11 mouse cellular contexts compared by ENCODE assay signal in the genomic region with DNA sequence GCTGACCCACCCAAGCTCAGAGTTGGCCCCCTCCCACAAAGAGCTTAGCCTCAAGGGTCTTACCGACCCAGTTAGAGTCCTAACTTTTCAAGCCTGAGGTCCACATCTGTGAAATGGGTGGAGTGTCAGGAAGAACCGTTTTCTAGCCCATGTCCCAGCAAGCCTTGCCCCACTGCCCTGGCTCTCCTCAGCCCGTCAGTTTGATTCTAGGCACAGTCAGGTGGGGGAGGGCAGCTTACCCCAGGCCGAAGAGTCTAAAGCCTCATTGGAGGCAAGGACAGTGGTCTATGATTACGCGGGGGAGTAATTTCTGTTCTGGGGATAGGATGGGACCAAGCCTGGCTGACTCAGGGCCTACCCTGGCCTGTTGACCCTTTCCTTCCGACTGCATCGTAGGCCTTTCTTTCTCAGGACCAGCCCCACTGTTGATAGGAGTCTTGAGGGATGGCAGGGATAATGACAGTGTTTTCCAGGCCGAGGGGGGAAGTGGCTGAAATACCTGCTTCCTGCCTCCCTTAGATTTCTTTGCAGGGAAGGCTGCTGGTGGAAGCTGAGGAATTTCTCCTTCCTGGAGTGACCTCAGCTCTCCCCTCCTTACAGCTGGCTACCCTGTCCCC. TPM values are rescaled to one million over a fixed set of nuclear protein-coding genes. Genes with fewer than 3 reads are reported as not detected.
DNase-seq lines count a peak whose midpoint lies in the region; ATAC-seq and TF ChIP-seq lines count a peak whose summit lies in the region.
"Had no signal": no experiment of that assay in that cellular context is flagged by ENCODE, and none has a peak within 500 bp of the region (broad histone marks: within the 10 kb centered on the region; RNA-seq: fewer than 3 reads in every experiment).

No protein-coding gene starts in this region.

- H3K9me3 ChIP-seq in heart, embryonic 10.5 days = no peaks in the 10 kb centered on the region
- no peaks in the 10 kb centered on the region for H3K9me3 ChIP-seq in heart, postnatal 0 days (replicated peaks; ENCODE audit: control insufficient read depth, low read length)
- no peaks in the 10 kb centered on the region for H3K9me3 ChIP-seq in liver, embryonic 11.5 days (ENCODE audit: control insufficient read depth, low read length)

- peaks cover 86% of the 10 kb centered on the region for H3K4me1 ChIP-seq in heart, embryonic 10.5 days
- peaks cover 73% of the 10 kb centered on the region for H3K4me1 ChIP-seq in heart, postnatal 0 days (ENCODE audit: control insufficient read depth, insufficient read depth)
- peaks cover 44% of the 10 kb centered on the region for H3K4me1 ChIP-seq in liver, embryonic 11.5 days (replicated peaks; ENCODE audit: control insufficient read depth, insufficient read depth, low read length)

- peaks cover 4% of the 10 kb centered on the region for H3K36me3 ChIP-seq in heart, embryonic 10.5 days
- H3K36me3 ChIP-seq in heart, postnatal 0 days (replicated peaks; ENCODE audit: control insufficient read depth, insufficient read depth, low read length) = no peaks in the 10 kb centered on the region
- no peaks in the 10 kb centered on the region for H3K36me3 ChIP-seq in liver, embryonic 11.5 days (ENCODE audit: control insufficient read depth, insufficient read depth, low read length)

- no peak for TF ChIP-seq CTCF in heart, postnatal 0 days (IDR thresholded peaks at IDR 0.05; ENCODE audit: low read depth)

- TF ChIP-seq EP300 in heart, postnatal 0 days (IDR thresholded peaks at IDR 0.05; ENCODE audit: low read depth) = peak; percentile 41; the same call in 1 of the 2 replicates

- no peak for DNase-seq in heart, embryonic 10.5 days (ENCODE audit: low spot score)
- no peak for DNase-seq in heart, adult 8-10 months (ENCODE audit: low spot score)
- peak; percentile 54 for DNase-seq in R1 (ENCODE audit: low read depth, low spot score)
- peak; percentile 51 for DNase-seq in heart, postnatal 0 days (ENCODE audit: low spot score)
- no peak for DNase-seq in liver, embryonic 11.5 days (ENCODE audit: low spot score)
- DNase-seq in spleen, postnatal 10 days (ENCODE audit: low spot score in 2 of 2) = no peak
- DNase-seq in urinary bladder, adult 18-20 months (ENCODE audit: low spot score in 2 of 2) = no peak
- DNase-seq in layer of hippocampus, adult 18-20 months (ENCODE audit: low spot score in 2 of 2) = no peak

- peak overlapping the region; percentile 88 for H3K4me2 ChIP-seq in heart, postnatal 0 days (ENCODE audit: low read depth, low read length)
- H3K4me2 ChIP-seq in liver, embryonic 11.5 days = peak overlapping the region; percentile 91

- peak overlapping the region; percentile 93 for H3K4me3 ChIP-seq in heart, embryonic 10.5 days
- H3K4me3 ChIP-seq in heart, postnatal 0 days (ENCODE audit: low read depth, low read length) = peak overlapping the region; percentile 79
- H3K4me3 ChIP-seq in liver, embryonic 11.5 days (ENCODE audit: low read depth, low read length) = peak overlapping the region; percentile 71

- no peak for ATAC-seq in heart, postnatal 0 days (ENCODE audit: insufficient read depth, low read depth)
- no peak for ATAC-seq in liver, embryonic 11.5 days (replicated peaks; ENCODE audit: low FRiP score)

- H3K27me3 ChIP-seq in heart, embryonic 10.5 days (ENCODE audit: insufficient read depth, poor library complexity, severe bottlenecking) = no peaks in the 10 kb centered on the region
- no peaks in the 10 kb centered on the region for H3K27me3 ChIP-seq in heart, postnatal 0 days (ENCODE audit: control insufficient read depth, insufficient read depth, low read length)
- H3K27me3 ChIP-seq in liver, embryonic 11.5 days (replicated peaks; ENCODE audit: control insufficient read depth, insufficient read depth, low read length) = 0 out of 2 replicates have a peak, but pooled peaks cover 2% of the 10 kb centered on the region

- peak overlapping the region; percentile 89 for H3K9ac ChIP-seq in heart, postnatal 0 days (replicated peaks; ENCODE audit: low read depth, low read length)
- no peak overlapping the region for H3K9ac ChIP-seq in liver, embryonic 11.5 days (ENCODE audit: low read depth, low read length)
- H3K9ac ChIP-seq: liver, embryonic 14.5 days had no signal

- peak overlapping the region; percentile 96 for H3K27ac ChIP-seq in heart, embryonic 10.5 days
- H3K27ac ChIP-seq in heart, postnatal 0 days (ENCODE audit: low read depth) = peak overlapping the region; percentile 91
- peak overlapping the region; percentile 56; the same call in 1 of the 2 replicates for H3K27ac ChIP-seq in liver, embryonic 11.5 days (ENCODE audit: low read depth, low read length)
- H3K27ac ChIP-seq: liver, embryonic 14.5 days had no signal

- 31% methylated on average over 9 of the region's 9 CpGs for WGBS in heart, embryonic 10.5 days
- 28% methylated on average over 9 of the region's 9 CpGs for WGBS in heart, postnatal 0 days
- WGBS in liver, embryonic 11.5 days = 50% methylated on average over 9 of the region's 9 CpGs

RNA-seq across cellular contexts. Expression of a gene that starts 2.2 kb away (rescaled TPM):
- 52.0 and 58.9 TPM in 2 replicates for polyA plus RNA-seq in heart, embryonic 10.5 days (2016; fragmentation: Nextera tagmentation; extraction: Ambion mirVana)
- 100 to 1,000 TPM; 124 to 205 (median 189) TPM for total RNA-seq in heart, adult 8-10 months (2022)
- total RNA-seq in heart, postnatal 0 days (2014; rRNA removed; ENCODE audit: low replicate concordance) = 473 and 516 TPM in 2 replicates
- polyA plus RNA-seq in heart, postnatal 0 days (2015; fragmentation: Nextera tagmentation; extraction: Ambion mirVana) = 41.2 and 42.4 TPM in 2 replicates
- 19.9 and 20.8 TPM in 2 replicates for polyA plus RNA-seq in liver, embryonic 11.5 days (2014; fragmentation: Nextera tagmentation; extraction: Ambion mirVana)
- total RNA-seq in layer of hippocampus, adult 18-20 months (2021) = 1 to 10 TPM; 4.2 to 4.3 TPM

RNA-seq across cellular contexts. Expression of a gene that starts 17.7 kb away (rescaled TPM):
- polyA plus RNA-seq in heart, embryonic 10.5 days (2016; fragmentation: Nextera tagmentation; extraction: Ambion mirVana) = not detected in 2 replicates
- total RNA-seq in heart, adult 8-10 months (2022) = not detected
- not detected in 2 replicates for total RNA-seq in heart, postnatal 0 days (2014; rRNA removed; ENCODE audit: low replicate concordance)
- polyA plus RNA-seq in heart, postnatal 0 days (2015; fragmentation: Nextera tagmentation; extraction: Ambion mirVana) = not detected in 2 replicates
- not detected in 2 replicates for polyA plus RNA-seq in liver, embryonic 11.5 days (2014; fragmentation: Nextera tagmentation; extraction: Ambion mirVana)
- not detected for total RNA-seq in layer of hippocampus, adult 18-20 months (2021)
- total RNA-seq: MEL had no signal
- polyA plus RNA-seq: frontal cortex, adult 2 months; liver, embryonic 14.5 days had no signal

RNA-seq across cellular contexts. Expression of a gene that starts 40.5 kb away (rescaled TPM):
- not detected in 2 replicates for polyA plus RNA-seq in heart, embryonic 10.5 days (2016; fragmentation: Nextera tagmentation; extraction: Ambion mirVana)
- not detected for total RNA-seq in heart, adult 8-10 months (2022)
- not detected in 2 replicates for total RNA-seq in heart, postnatal 0 days (2014; rRNA removed; ENCODE audit: low replicate concordance)
- not detected in 2 replicates for polyA plus RNA-seq in heart, postnatal 0 days (2015; fragmentation: Nextera tagmentation; extraction: Ambion mirVana)
- polyA plus RNA-seq in liver, embryonic 11.5 days (2014; fragmentation: Nextera tagmentation; extraction: Ambion mirVana) = not detected in 2 replicates
- not detected for total RNA-seq in layer of hippocampus, adult 18-20 months (2021)
- total RNA-seq: MEL had no signal
- polyA plus RNA-seq: frontal cortex, adult 2 months had no signal

Comparison
In these comparisons a context has a peak if more than half of its experiments do, and no peak if none do; other contexts are left out.
1. DNase-seq: peak in R1 (single experiment) and heart, postnatal 0 days (single experiment); none in heart, embryonic 10.5 days (single experiment), heart, adult 8-10 months (single experiment), liver, embryonic 11.5 days (single experiment), spleen, postnatal 10 days (0 of 2), urinary bladder, adult 18-20 months (0 of 2) and layer of hippocampus, adult 18-20 months (0 of 2).
2. RNA of a gene that starts 2.2 kb away (total RNA-seq): 473 to 516 TPM in heart, postnatal 0 days and 124 to 205 TPM in heart, adult 8-10 months; 4.2 to 4.3 TPM in layer of hippocampus, adult 18-20 months; every median in the first group is over 10 times any median in the second.
3. Peak in every context shown above with its lines, with median percentiles within 50 percentile points of each other: H3K27ac ChIP-seq and H3K4me3 ChIP-seq.